Mouse (Mus musculus) adipocyte (in vitro differentiated cells): ENCODE measurements around the gene Phkg1.
"Not testable (repeated sequence)": the region's sequence is repeated elsewhere in the genome, so short reads cannot be mapped to it uniquely, and the experiment has no call there.

Experiments used
- DNase-seq: peaks from one replicate; pipeline ENCODE4 v3.0.0-alpha.2; 2016; ENCODE audit warnings: low spot score

Phkg1 gene

GRCm38 (mm10) chr5:129898449-129898848 is at the start of gene Phkg1:
Phkg1 (minus strand) TSS chr5:129898549.
- no peak for DNase-seq

GRCm38 (mm10) chr5:129947528-129948033 is 49.2 kb upstream of the Phkg1 start:
- DNase-seq, result no peak

GRCm38 (mm10) chr5:129943402-129943801 is 45.1 kb upstream of the Phkg1 start:
- no peak for DNase-seq

- peak; percentile 40 for DNase-seq
Observed at GRCm38 (mm10) chr5:129942073-129942939, 44.0 kb upstream of the Phkg1 start.

- peak; percentile 99 for DNase-seq
Observed at GRCm38 (mm10) chr5:129941495-129942045, 43.2 kb upstream of the Phkg1 start, which contains the start of gene Vkorc1l1. Vkorc1l1 (plus strand) TSS chr5:129941970.

- DNase-seq, result no peak
Observed at GRCm38 (mm10) chr5:129940736-129941494, 42.6 kb upstream of the Phkg1 start.

- DNase-seq, result no peak
Observed at GRCm38 (mm10) chr5:129940281-129940680, 41.9 kb upstream of the Phkg1 start.

GRCm38 (mm10) chr5:129936941-129937340 is 38.6 kb upstream of the Phkg1 start:
- DNase-seq, result no peak

- peak; percentile 92 for DNase-seq
Observed at GRCm38 (mm10) chr5:129929924-129930855, 31.8 kb upstream of the Phkg1 start.

- DNase-seq, result no peak
Observed at GRCm38 (mm10) chr5:129925933-129926332, 27.6 kb upstream of the Phkg1 start.

- DNase-seq, result no peak
Observed at GRCm38 (mm10) chr5:129924820-129925452, 26.6 kb upstream of the Phkg1 start.

- no peak for DNase-seq
Observed at GRCm38 (mm10) chr5:129921972-129922371, 23.6 kb upstream of the Phkg1 start.

GRCm38 (mm10) chr5:129919320-129919719 is 21.0 kb upstream of the Phkg1 start:
- DNase-seq, result no peak

GRCm38 (mm10) chr5:129918752-129919151 is 20.4 kb upstream of the Phkg1 start:
- DNase-seq, result no peak

GRCm38 (mm10) chr5:129918065-129918651 is 19.8 kb upstream of the Phkg1 start:
- DNase-seq, result no peak

GRCm38 (mm10) chr5:129915491-129915890 is 17.1 kb upstream of the Phkg1 start:
- not testable (repeated sequence) for DNase-seq

GRCm38 (mm10) chr5:129914024-129914423 is 15.7 kb upstream of the Phkg1 start:
- peak; percentile 39 for DNase-seq

- no peak for DNase-seq
Observed at GRCm38 (mm10) chr5:129909591-129909990, 11.2 kb upstream of the Phkg1 start.

- no peak for DNase-seq
Observed at GRCm38 (mm10) chr5:129909147-129909546, 10.8 kb upstream of the Phkg1 start.

- peak; percentile 75 for DNase-seq
Observed at GRCm38 (mm10) chr5:129908242-129908965, 10.1 kb upstream of the Phkg1 start, which contains the start of gene Nupr1l. Nupr1l (plus strand) TSS chr5:129908540.
